Mouse (Mus musculus): ENCODE data around the gene Errfi1.
A peak's percentile ranks its signal among the peaks of the same experiment; 100 is the strongest.

Gene Errfi1

GRCm38 (mm10) chr4:150853680-150854461 is at the start of gene Errfi1:
Gene Errfi1, plus strand, starts transcription at chr4:150853919.
- peak; percentile 79 for DNase-seq (ENCODE audit: low spot score)

GRCm38 (mm10) chr4:150804204-150804603 is 49.5 kb upstream of the Errfi1 start:
- peak; percentile 62 for DNase-seq (ENCODE audit: low spot score)

GRCm38 (mm10) chr4:150807727-150808470 is 45.8 kb upstream of the Errfi1 start:
- no peak for DNase-seq (ENCODE audit: low spot score)

GRCm38 (mm10) chr4:150808471-150808847 is 45.3 kb upstream of the Errfi1 start:
- no peak for DNase-seq (ENCODE audit: low spot score)

- DNase-seq (ENCODE audit: low spot score) = no peak
These were observed 44.4 kb upstream of the Errfi1 start for GRCm38 (mm10) chr4:150809323-150809722.

GRCm38 (mm10) chr4:150815144-150815543 is 38.6 kb upstream of the Errfi1 start:
- DNase-seq (ENCODE audit: low spot score) = no peak

- no peak for DNase-seq (ENCODE audit: low spot score)
These were observed 37.2 kb upstream of the Errfi1 start for GRCm38 (mm10) chr4:150816414-150816951.

- DNase-seq (ENCODE audit: low spot score) = no peak
These were observed 34.4 kb upstream of the Errfi1 start for GRCm38 (mm10) chr4:150819126-150819910.

- DNase-seq (ENCODE audit: low spot score) = no peak
These were observed 32.3 kb upstream of the Errfi1 start for GRCm38 (mm10) chr4:150821381-150821780.

- peak; percentile 42 for DNase-seq (ENCODE audit: low spot score)
These were observed 31.1 kb upstream of the Errfi1 start for GRCm38 (mm10) chr4:150822624-150823023.

GRCm38 (mm10) chr4:150823614-150824480 is 29.9 kb upstream of the Errfi1 start:
- peak; percentile 54 for DNase-seq (ENCODE audit: low spot score)

GRCm38 (mm10) chr4:150824877-150825276 is 28.8 kb upstream of the Errfi1 start:
- DNase-seq (ENCODE audit: low spot score) = no peak

GRCm38 (mm10) chr4:150825531-150825930 is 28.2 kb upstream of the Errfi1 start:
- peak; percentile 32 for DNase-seq (ENCODE audit: low spot score)

GRCm38 (mm10) chr4:150831321-150831720 is 22.4 kb upstream of the Errfi1 start:
- DNase-seq (ENCODE audit: low spot score) = no peak

- DNase-seq (ENCODE audit: low spot score) = no peak
These were observed 21.8 kb upstream of the Errfi1 start for GRCm38 (mm10) chr4:150831941-150832340.

- DNase-seq (ENCODE audit: low spot score) = no peak
These were observed 18.6 kb upstream of the Errfi1 start for GRCm38 (mm10) chr4:150835163-150835562.

GRCm38 (mm10) chr4:150836258-150836657 is 17.5 kb upstream of the Errfi1 start:
- DNase-seq (ENCODE audit: low spot score) = no peak

GRCm38 (mm10) chr4:150836961-150837360 is 16.8 kb upstream of the Errfi1 start:
- DNase-seq (ENCODE audit: low spot score) = no peak

- DNase-seq (ENCODE audit: low spot score) = no peak
These were observed 16.3 kb upstream of the Errfi1 start for GRCm38 (mm10) chr4:150837458-150837857.

GRCm38 (mm10) chr4:150842045-150842444 is 11.7 kb upstream of the Errfi1 start:
- no peak for DNase-seq (ENCODE audit: low spot score)

- DNase-seq (ENCODE audit: low spot score) = no peak
These were observed 10.5 kb upstream of the Errfi1 start for GRCm38 (mm10) chr4:150843181-150843580.
